Mouse (Mus musculus): Measurements from ENCODE around the gene Meltf.

The Meltf gene

GRCm38 (mm10) chr16:31896971-31897774, 18.6 kb downstream of the Meltf start:
- DNase-seq = peak; percentile 56

DNA sequence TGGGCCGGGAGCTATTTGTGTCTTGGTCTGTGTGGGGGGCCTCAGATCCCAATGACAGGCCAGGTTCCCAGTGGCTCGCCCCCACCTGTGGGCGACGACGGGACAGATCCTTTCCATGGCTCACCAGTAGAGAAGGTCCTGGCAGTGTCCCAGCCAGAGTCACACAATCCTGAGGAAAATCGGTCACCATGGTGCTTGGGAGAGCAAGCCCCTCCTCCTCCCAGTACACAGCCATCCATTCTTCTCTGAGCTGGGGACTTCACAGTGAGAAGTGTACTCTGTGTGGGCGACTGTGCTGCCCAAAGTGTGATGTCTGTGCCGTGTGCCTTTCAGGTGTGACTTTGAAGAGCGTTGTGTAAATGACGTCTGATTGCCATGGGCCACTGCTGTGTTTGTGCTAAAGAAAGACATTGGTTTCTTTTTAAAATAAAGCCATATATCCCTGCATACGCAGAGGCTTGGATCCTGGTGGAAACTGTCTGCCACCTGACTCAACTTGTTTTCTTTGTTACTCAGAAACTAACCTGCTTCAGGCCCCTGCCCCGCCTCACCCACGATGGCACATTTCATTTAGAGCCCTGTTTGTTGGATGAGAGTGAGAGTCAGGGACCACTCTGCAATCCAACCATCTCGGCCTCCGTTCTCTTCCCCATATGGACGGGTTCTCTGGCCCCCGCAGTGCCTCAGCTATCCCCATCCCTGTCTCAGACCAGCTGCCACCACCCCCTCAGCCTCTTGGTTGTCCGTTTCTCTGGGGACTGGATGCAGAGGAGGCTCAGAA, 20.1 kb downstream of the Meltf start:
- DNase-seq = no peak

DNA sequence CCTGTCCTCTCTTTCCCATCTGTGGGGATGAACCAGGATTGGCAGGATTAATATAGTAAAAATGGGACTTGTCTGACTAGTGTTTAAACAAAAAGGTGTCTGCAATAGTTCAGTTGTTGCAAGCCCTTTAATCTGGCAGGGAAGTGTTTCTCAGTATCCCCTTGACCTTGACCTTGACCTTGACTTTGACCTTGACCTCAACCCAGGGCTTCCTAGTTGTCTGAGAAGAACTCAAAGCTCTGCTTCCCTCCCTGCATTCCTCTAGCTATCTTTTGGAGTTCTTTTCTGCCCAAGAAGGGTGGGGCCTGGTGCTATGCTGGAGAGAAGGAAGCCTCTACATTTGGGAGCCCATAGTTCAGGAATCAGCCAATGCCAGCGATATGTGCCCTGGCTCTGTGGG, 23.3 kb downstream of the Meltf start:
- DNase-seq = no peak

DNA sequence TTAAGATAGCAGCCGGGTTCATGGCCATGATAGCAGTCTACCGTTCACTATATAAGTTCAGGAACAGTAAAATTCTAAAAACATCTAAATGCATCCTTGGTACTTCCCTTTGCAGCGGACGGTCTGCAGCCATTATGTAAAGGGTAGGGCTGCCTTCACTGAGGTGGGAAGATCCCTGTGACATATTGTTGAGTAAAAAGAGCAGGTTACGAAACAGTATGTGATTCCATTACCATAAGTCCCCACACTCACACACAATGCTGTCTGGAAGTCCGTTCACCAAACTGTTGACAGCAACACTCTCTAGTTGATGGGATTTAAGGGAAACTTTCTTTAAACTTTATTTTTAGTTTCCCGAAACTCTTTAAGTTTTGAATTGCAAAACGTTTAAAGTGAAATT, 24.6 kb downstream of the Meltf start:
- DNase-seq = no peak

DNA sequence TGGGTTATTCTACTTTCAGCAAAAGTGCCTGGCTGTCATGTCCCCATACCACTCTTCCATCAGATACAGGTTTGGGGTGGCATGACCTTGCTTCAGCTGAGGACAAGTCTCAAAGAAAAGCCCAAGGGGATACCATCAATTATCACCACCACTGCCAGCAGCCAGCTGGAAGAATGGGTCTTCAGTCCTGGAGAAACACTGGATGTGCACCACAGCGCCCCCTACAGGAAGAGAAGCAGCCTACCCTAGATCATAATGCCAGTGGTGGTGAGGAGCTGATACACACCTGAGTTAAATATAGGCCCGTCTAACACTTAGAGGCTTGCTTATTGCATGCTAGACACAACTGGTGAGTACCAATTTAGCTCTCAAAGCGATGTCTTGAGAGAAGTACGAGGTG, 26.7 kb downstream of the Meltf start:
- no peak for DNase-seq

DNA sequence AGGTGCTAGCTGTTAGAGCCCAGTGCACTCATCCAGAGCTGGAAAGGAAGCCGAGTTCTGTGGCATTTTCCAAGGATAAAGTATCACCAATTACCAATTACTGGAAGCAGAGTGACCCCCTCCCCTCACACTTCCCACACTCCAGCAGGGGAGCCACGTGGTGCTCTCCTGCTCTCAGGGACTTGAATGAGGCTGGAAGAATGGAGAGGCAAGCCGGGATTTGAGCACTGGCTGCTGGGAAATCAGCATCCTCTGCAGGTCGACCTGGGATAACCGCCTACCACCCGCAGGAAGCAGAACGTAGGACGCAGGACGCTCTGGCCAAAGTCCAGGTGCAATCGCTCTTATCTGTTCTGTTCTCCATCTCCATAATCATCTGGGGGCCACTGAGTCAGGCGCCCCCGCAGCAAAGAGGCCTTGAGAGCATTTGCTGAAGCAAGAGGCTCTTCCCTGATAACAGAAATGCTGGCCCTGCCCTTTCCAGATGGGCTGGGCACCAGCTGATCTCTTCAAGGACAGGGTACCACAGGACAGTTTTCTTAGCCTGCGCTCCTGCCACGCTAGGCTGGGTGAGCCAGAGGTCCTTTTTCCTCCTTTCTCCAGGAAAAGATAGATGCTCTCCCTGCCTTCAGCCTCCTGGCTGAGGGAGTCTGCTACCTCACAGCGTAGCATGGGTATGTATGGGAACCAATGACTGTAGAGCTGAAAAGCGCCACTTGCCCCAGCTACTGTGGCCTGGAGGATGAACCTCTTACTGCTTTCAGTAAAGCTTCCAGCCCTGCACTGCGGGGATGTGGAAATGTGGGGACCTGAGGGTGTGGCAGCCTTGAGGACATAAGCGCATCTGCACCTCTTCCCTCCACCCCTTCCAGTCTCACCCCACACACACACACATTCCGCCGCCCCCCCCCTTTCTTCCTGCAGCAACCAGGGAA, 27.5 kb downstream of the Meltf start:
- DNase-seq = no peak

GRCm38 (mm10) chr16:31906896-31907295, 28.3 kb downstream of the Meltf start:
- DNase-seq = peak; percentile 57

DNA sequence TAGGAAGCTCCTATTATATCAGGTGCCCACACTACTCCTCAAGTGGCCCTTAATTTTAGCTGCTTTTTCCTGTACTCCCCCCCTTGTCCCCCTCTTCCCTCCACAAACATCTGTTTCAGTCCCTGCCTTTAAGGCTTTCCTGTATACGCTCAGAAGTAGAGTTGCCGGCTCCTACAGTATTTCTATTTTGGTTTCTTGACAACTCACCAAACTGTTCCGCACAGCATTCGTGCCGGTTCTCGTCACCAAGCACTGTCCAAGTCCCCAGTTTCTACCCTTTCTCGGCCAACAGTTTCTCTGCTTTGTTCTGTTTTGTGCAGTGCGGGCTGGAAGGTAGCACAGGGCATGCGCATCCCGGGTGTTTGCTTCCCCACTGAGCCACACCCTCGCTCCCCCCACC, 30.3 kb downstream of the Meltf start:
- no peak for DNase-seq

- DNase-seq = peak; percentile 22
These were observed 31.8 kb downstream of the Meltf start for GRCm38 (mm10) chr16:31910281-31910847.

DNA sequence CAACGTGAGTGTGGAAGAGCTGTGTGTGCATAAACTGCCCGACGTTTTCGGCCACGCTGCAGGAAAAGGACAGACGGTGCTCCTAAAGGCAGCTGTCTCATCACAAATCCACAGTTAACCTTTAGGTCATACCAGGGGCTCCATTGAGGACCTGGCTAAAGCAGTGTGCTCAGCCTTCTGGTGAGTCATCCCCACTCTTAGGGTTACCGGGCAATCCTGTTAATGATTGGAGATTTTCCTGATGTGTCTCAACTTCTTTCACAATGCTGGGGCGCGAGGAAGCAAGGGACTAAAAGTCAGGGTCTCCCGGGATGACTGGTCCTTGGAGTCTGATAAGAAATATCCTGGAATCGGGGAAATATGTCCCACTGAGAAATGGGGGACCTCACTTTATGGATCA, 39.2 kb downstream of the Meltf start:
- peak; percentile 27 for DNase-seq

DNA sequence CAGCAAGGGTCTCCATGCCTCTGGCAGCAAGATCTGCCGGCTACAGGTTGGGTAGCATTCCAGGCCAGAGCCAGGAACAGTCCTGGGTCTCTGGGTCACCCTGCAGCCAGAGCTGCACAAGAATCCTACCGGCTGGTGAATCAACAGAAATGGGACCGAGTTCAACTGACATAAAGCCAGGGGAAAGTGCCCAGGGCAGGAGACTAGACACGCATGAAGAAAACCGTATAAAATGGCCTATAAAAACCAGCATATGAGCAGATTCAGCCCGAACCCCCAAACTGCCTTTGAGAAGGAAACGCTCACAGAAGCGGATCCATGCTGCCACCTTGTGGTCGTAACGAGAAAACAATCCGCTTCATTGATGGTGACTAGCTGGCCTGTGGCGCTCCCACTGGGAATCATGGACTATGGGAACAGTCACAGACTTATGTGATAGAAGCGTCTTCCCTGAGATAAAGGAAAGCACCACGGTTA, 39.7 kb downstream of the Meltf start:
- DNase-seq = peak; percentile 86

- DNase-seq = no peak
These were observed 45.8 kb downstream of the Meltf start for GRCm38 (mm10) chr16:31924368-31924767.

DNA sequence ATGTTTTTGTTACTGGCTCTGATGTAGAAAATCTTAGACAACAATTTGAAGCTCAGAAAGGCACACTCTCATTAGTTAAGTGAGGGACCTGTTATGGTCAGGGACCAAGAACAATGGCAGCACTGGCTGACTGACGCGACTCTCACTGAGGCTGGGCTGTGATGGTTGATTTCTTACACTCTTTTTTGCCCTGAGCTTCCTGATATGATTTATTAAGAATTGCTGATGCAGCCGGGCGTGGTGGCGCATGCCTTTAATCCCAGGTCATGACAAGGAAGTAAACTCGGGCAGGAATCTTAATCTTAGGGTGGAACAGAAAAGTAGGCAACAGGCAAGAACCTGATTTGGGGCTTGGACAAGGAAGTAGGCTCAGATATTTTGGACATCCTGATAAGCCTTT, 47.5 kb downstream of the Meltf start:
- DNase-seq = no peak

DNA sequence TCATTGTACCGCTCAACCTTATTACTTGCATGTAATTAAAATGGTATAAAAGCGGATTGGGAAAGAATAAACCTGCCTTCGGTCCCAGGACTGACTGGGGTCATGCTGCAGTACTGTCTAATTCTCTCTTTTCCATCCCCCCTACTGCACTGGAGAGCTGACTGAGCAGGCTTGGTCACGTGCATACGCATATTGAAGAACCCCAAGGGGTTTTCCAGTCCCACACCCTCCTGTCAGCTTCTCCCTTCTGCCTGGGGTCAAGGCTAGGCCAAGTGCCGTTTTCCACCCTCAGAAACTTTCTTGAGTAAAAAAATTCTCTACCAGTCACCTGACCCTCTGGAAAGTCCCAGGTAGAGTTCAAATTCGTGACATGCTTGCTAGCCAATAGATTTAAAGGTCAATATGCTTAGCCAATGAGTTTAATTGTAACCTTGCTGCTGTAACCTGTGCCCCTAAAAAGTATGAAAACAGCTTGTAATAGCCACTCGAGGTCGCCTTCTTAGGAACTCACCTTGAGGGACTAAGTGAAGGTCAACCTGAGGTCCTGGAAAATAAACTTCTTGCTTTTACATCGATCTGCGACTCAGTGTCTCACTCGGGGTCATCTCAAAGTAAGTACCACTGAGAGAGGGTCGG, 48.1 kb downstream of the Meltf start:
- no peak for DNase-seq

DNA sequence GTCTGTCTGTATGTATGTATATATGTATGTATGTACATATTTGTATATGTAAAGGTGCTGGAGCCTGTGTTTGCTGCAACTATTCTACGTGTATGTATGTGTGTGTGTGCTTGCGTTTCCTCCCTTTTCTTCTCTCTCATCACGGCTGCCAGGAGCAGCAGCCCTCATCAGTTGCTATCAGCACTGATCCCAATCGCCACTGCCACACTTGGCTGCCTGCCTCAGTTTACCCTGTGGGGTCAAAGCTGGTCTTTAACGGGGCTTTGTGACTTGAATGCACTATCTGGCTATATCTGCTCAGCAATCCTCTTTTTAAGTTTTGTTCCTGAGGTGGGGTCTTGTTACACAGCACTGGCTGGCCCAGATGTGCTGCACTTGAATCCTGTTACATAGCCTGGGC, 48.8 kb downstream of the Meltf start:
- DNase-seq = no peak

DNA sequence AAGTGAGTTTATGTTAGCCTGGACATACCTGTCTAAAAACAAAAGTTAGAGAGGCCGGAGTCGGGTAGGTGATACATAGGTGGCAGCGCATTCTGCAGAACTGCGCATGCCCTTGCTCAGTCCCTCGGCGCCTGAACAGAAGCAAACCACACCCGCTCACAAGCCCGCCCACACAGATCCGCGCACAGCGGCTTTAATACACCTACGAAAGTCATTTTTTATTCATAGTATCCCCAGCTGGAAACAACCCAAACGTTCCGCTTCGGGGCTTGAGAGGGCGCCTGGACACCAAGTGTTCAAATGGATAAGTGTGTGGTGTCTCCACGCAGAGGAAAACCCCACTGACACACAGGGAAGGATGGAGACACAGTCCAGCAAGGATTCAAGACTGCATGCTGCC, 52.7 kb downstream of the Meltf start:
- no peak for DNase-seq

DNA sequence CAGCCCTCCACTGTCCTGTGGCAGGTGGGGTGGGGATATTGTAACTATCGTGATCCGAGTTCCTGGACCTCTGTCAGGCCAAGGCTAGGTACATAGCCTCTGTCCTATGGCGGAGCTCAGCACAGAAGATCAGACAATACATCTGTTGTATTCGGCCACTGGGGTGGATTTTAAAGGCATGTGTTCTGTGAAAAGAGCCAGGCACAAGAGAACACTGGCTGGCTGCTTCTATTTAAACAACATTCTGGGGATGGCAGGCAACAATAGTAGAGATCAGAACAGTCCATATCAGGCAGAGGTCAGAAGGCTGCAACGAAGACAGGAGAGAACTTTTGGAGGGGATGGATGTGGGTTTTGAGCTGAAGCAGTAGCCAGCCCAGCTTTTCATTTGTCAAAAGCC, 53.6 kb downstream of the Meltf start:
- DNase-seq = no peak

DNA sequence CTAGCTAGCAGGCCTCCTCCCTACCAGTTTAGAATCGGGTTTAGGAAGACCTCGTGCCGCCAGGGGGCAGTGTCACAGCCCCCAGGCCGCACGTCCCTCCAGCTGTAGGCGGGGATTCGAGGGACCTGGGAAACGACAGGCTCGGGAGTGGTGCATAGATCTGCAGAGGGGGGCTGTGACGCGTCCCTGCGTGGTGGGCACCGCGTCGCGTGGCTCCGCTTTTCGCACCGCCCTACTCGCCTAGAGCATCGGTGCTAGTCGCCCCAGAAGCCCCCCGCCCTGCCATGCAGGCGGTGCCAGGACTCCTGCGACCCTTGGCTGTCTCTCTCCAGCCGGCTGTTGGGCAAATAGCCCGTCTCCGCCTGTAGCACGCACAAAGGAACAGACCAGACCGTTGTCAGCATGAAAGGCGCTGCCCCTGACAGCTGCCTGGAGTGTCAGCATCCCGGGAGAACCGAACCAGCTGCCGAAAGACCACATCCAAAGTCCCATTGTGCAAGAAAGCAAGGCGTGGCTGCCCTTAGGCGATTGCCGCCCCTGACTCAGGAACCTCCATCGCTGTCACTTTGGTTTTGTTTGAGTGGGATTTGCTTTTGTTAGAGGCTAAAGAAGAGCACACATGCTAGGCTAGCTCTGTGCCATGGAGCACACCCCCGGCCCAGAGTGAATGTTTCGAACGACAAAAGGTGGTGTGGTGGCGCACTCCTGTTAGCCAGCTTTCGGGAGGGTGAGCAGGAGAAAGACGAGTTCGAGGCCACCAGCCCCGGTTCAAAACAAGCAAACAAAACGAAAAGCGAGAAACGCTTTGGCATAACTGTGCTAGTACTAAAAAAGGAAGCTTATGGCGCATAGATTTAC, 54.5 kb downstream of the Meltf start:
- peak; percentile 90 for DNase-seq

DNA sequence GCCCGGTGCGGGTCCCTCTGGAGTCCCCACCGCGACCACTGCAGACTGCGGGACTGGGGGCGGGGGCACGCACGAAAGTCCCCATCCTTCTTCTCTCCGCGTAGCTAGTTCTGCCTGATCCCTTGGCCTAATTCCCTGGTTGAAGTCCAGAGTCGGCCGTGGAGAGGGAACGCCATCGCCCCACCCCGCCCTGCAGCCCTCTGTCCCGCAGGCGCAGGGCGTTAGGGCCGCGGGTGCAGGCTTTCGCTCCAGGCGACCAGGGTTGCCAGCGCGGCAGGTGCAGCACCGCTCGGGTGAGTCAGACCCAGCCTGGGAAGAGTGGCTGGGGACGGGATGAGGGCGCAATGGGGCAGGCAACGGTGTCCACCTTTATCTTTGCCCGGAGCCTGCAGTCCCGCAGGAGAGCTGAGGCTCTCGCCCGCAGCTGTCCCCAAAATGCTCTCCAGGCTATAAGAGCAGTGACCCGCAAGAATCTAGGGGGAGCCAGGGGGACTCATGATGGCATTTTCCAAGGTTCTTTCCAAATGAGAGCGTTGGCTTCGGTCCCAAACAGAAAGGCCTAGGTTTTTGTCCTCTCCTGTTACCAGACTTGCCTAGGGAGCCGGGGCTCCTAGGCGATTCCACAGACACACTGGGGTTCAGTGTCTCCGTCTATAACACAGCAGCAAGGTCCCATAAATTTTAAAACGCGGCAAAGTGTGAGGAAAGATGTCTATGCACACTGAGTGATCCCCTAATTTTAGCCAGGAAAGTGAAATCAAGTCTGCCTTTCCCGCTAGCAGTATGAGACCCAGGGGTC, 55.3 kb downstream of the Meltf start, which contains the start of gene Pigz:
Pigz (plus strand) TSS at position 101 of the 799 bp plus-strand sequence.
- DNase-seq = peak; percentile 54

DNA sequence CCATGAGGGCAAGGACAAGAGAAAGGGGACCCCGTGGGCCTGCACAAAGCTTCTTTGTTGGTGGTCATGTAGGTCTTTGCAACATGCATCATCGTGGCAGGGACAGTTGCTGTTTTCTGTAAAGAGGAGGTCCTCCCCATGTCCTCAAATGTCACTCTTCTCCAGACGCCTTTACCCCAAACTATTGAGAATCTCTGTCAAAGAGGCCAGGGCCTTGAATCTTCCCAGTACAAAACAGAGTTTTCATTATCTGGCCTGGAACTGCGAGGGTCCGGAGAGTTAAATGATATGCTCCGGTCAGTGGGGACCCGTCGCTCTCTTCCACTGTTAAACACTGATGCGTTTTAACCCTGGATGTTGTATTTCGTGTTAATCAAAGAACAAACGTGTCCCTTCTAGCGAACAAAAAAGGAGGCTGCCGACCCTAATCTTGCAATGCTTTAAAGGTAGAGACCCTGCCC, 56.0 kb downstream of the Meltf start:
- no peak for DNase-seq

Measured in kidney, postnatal 14 days (tissue).